Mouse (Mus musculus) liver, postnatal 0 days (tissue): Measurements from ENCODE around the gene Lgmn. TPM values are rescaled to one million over a fixed set of nuclear protein-coding genes. Genes with fewer than 3 reads are reported as not detected.

Source experiments
- ATAC-seq: fragments of 200-750 bp; cut with Nextera tagmentation; 2 replicates; pipeline ENCODE4 v1.8.0; 2017; ENCODE audit warnings: mild to moderate bottlenecking, moderate library complexity
- DNase-seq: peaks from one replicate; pipeline ENCODE4 v3.0.0-alpha.2; 2016
- H3K27ac ChIP-seq: fragments of 300-500 bp; sonication (generic); 2 replicates; pipeline ENCODE4 v1.5.1; 2014; ENCODE audit warnings: antibody characterized with exemption, moderate library complexity, mild to moderate bottlenecking, low read depth
- H3K27me3 ChIP-seq: fragments of 300-500 bp; sonication (generic); 2 replicates; pipeline ENCODE4 v1.6.1; 2014; ENCODE audit warnings: low read length, control low read depth, mixed read lengths; ENCODE audit not compliant: insufficient read depth
- H3K36me3 ChIP-seq: fragments of 300-500 bp; sonication (generic); replicated peaks from 2 replicates; pipeline ENCODE4 v1.6.1; 2014; ENCODE audit warnings: mild to moderate bottlenecking, control low read depth, low read length, moderate library complexity, mixed read lengths; ENCODE audit not compliant: insufficient read depth
- H3K4me1 ChIP-seq: fragments of 300-500 bp; sonication (generic); 2 replicates; pipeline ENCODE4 v1.6.1; 2014; ENCODE audit warnings: antibody characterized with exemption, mild to moderate bottlenecking, control low read depth; ENCODE audit not compliant: insufficient read depth
- H3K4me2 ChIP-seq: fragments of 300-500 bp; sonication (generic); 2 replicates; pipeline ENCODE4 v1.6.1; 2014; ENCODE audit warnings: low read depth, mild to moderate bottlenecking, low read length, moderate library complexity, mixed read lengths
- H3K4me3 ChIP-seq: fragments of 300-500 bp; sonication (generic); 2 replicates; pipeline ENCODE4 v1.5.1; 2014; ENCODE audit warnings: low read depth, low read length
- H3K9ac ChIP-seq: fragments of 300-500 bp; sonication (generic); replicated peaks from 2 replicates; pipeline ENCODE4 v1.6.1; 2014; ENCODE audit warnings: mild to moderate bottlenecking, moderate library complexity
- H3K9me3 ChIP-seq: fragments of 300-500 bp; sonication (generic); 2 replicates; pipeline ENCODE4 v1.6.1; 2016; ENCODE audit warnings: mild to moderate bottlenecking, control low read depth, low read length, mixed read lengths
- CTCF ChIP-seq: sonication (generic); IDR thresholded peaks from 2 replicates; pipeline ENCODE4 v1.5.1; 2016; ENCODE audit warnings: antibody characterized with exemption, low read depth
- EP300 ChIP-seq: IDR thresholded peaks from 2 replicates; pipeline ENCODE4 v1.6.1; 2016; ENCODE audit warnings: antibody characterized with exemption, low read depth, mild to moderate bottlenecking
- WGBS: fragments of 180-500 bp; shearing (Covaris S2); extraction: QIAGEN DNeasy Blood & Tissue Kit; methylation state at CpG from one replicate; pipeline ENCODE4 v1.1.7; 2014; ENCODE audit not compliant: insufficient replicate concordance; 5-methylcytosine and 5-hydroxymethylcytosine counted together
- polyA plus RNA-seq: library from polyadenylated mRNA; unstranded; fragments of >200 nt; fragmentation: Nextera tagmentation; extraction: Ambion mirVana; gene quantifications from 2 replicates; pipeline ENCODE4 v1.2.1, GENCODE M21; 2015

The Lgmn gene
- polyA plus RNA-seq, 1 experiment from 2014 or later, result 140 TPM

GRCm38 (mm10) chr12:102422065-102422464 lies 17.5 kb downstream of the Lgmn start:
- H3K36me3 ChIP-seq, result no peaks in the 10 kb centered on the region
- H3K4me1 ChIP-seq, result peaks cover 3% of the 10 kb centered on the region
- no peak overlapping the region for H3K4me2 ChIP-seq
- ATAC-seq, result no peak
- H3K4me3 ChIP-seq, result no peak overlapping the region
- no peaks in the 10 kb centered on the region for H3K9me3 ChIP-seq
- TF ChIP-seq CTCF (no peak), EP300 (no peak)
- no peaks in the 10 kb centered on the region for H3K27me3 ChIP-seq
- H3K27ac ChIP-seq, result no peak overlapping the region
- WGBS, result 84% methylated on average over 6 of the region's 6 CpGs
- no peak for DNase-seq
- no peak overlapping the region for H3K9ac ChIP-seq

- DNase-seq, result no peak
Measured at GRCm38 (mm10) chr12:102420168-102420890, 19.3 kb downstream of the Lgmn start.

DNA sequence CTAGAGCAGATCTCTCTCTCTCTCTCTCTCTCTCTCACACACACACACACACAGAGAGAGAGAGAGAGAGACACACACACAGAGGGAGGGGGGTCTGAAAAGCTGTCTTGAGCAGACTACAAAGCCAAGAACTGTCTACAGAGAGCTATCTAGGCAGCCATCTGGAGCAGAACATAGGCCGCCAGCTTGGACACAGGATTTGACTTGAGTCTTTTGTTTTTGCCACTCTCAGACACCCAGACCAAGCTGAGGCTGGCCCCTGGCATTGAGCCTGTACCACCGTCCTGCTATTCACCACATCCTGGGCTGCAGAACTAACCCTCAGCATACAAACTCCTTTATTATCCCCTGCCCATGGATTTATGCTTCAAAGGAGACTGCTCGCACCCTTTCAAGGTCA lies 20.1 kb downstream of the Lgmn start:
- Histone ChIP-seq H3K4me3 (no peak overlapping the region), H3K27me3 (no peaks in the 10 kb centered on the region), H3K9me3 (no peaks in the 10 kb centered on the region), H3K36me3 (0 out of 2 replicates have a peak, but pooled peaks cover 4% of the 10 kb centered on the region), H3K4me2 (no peak overlapping the region), H3K27ac (no peak overlapping the region), H3K4me1 (peaks cover 3% of the 10 kb centered on the region), H3K9ac (no peak overlapping the region)
- ATAC-seq (no peak), DNase-seq (no peak)
- WGBS, result 55% methylated on average over 3 of the region's 3 CpGs
- no peak for TF ChIP-seq EP300
- no peak for TF ChIP-seq CTCF

More at GRCm38 (mm10) chr12:102420168-102420890, 19.3 kb downstream of the Lgmn start:
- Histone ChIP-seq H3K4me3 (no peak overlapping the region), H3K9me3 (no peaks in the 10 kb centered on the region), H3K27me3 (no peaks in the 10 kb centered on the region), H3K4me2 (no peak overlapping the region), H3K9ac (no peak overlapping the region), H3K27ac (no peak overlapping the region), H3K36me3 (no peaks in the 10 kb centered on the region), H3K4me1 (peaks cover 3% of the 10 kb centered on the region)
- ATAC-seq, result peak; percentile 75
- 52% methylated on average over 10 of the region's 10 CpGs for WGBS
- TF ChIP-seq CTCF (no peak), EP300 (peak; percentile 92)

GRCm38 (mm10) chr12:102417701-102418100 lies 21.9 kb downstream of the Lgmn start:
- Histone ChIP-seq H3K27ac (no peak overlapping the region), H3K36me3 (0 out of 2 replicates have a peak, but pooled peaks cover 6% of the 10 kb centered on the region), H3K4me2 (no peak overlapping the region), H3K27me3 (no peaks in the 10 kb centered on the region), H3K4me3 (no peak overlapping the region), H3K9me3 (no peaks in the 10 kb centered on the region), H3K9ac (no peak overlapping the region), H3K4me1 (peaks cover 3% of the 10 kb centered on the region)
- WGBS, result 57% methylated on average over 6 of the region's 6 CpGs
- no peak for DNase-seq
- TF ChIP-seq CTCF (no peak), EP300 (no peak)
- peak; percentile 21; the same call in 1 of the 2 replicates for ATAC-seq

DNA sequence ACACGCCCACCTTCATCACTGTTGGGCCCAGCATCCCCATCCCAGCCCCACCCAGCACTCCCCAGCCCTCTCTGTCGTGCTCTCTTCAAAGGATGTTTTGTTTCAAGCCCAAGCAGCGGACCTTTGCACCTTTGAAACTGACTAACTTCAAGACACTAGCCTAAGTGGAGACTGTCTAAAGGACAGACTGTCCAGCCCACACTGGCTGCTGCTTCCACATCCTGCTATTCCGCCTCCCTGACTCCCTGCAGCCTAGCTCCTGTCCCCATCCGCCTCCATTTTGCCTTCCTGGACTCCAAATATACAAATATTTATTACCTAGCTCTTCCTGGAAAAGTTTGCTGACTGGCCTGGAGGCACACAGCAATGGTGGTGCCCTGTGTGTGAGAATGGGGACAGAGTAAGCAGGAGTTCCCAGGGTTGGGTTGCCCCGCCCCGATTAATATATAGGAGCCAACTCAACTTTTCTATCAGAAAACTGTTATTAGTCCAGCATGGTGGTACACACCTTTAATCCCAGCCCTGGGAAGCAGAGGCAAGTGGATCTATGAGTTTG lies 22.6 kb downstream of the Lgmn start:
- 0 out of 2 replicates have a peak, but pooled peaks cover 6% of the 10 kb centered on the region for H3K36me3 ChIP-seq
- DNase-seq, result no peak
- H3K9me3 ChIP-seq, result no peaks in the 10 kb centered on the region
- TF ChIP-seq CTCF (no peak), EP300 (no peak)
- ATAC-seq, result no peak
- H3K4me3 ChIP-seq, result no peak overlapping the region
- peaks cover 3% of the 10 kb centered on the region for H3K4me1 ChIP-seq
- H3K9ac ChIP-seq, result no peak overlapping the region
- no peak overlapping the region for H3K27ac ChIP-seq
- WGBS, result 74% methylated on average over 7 of the region's 7 CpGs
- H3K4me2 ChIP-seq, result no peak overlapping the region
- H3K27me3 ChIP-seq, result no peaks in the 10 kb centered on the region

GRCm38 (mm10) chr12:102416391-102416837 lies 23.2 kb downstream of the Lgmn start:
- Histone ChIP-seq H3K9ac (no peak overlapping the region), H3K9me3 (no peaks in the 10 kb centered on the region), H3K4me2 (no peak overlapping the region), H3K27ac (no peak overlapping the region), H3K27me3 (no peaks in the 10 kb centered on the region), H3K4me1 (peaks cover 3% of the 10 kb centered on the region), H3K4me3 (no peak overlapping the region), H3K36me3 (0 out of 2 replicates have a peak, but pooled peaks cover 6% of the 10 kb centered on the region)
- 57% methylated on average over 7 of the region's 7 CpGs for WGBS
- DNase-seq, result no peak
- TF ChIP-seq EP300, result no peak
- TF ChIP-seq CTCF, result no peak
- peak; percentile 37; the same call in 1 of the 2 replicates for ATAC-seq
